In genomic region chr2:93477519-93477918, GRCm38 (mm10) we compare ENCODE assay signal across 10 mouse cellular contexts. TPM values are rescaled to one million over a fixed set of nuclear protein-coding genes. Genes with fewer than 3 reads are reported as not detected.
A peak's percentile ranks its signal among the peaks of the same experiment; 100 is the strongest.
DNase-seq lines count a peak whose midpoint lies in the region; ATAC-seq and TF ChIP-seq lines count a peak whose summit lies in the region.
"Had no signal": no experiment of that assay in that cellular context is flagged by ENCODE, and none has a peak within 500 bp of the region (broad histone marks: within the 10 kb centered on the region; RNA-seq: fewer than 3 reads in every experiment).

No protein-coding gene starts in this region.

- DNase-seq in forebrain, embryonic 10.5 days (ENCODE audit: extremely low spot score, low spot score) = peak; percentile 78
- DNase-seq in spleen, adult 12 weeks (ENCODE audit: low spot score) = peak; percentile 45
- DNase-seq in spleen, postnatal 36 days (ENCODE audit: low spot score in 2 of 2) = no peak
- peak; percentile 84 to 92 for DNase-seq in cerebellum, postnatal 14 days
- DNase-seq in hindbrain, embryonic 14.5 days (ENCODE audit: low spot score) = peak; percentile 60
- DNase-seq in lung, postnatal 0 days (ENCODE audit: low spot score) = peak; percentile 72
- DNase-seq in right cerebral cortex, postnatal 4 days = peak; percentile 71

- H3K9me3 ChIP-seq in forebrain, embryonic 10.5 days = no peaks in the 10 kb centered on the region
- H3K9me3 ChIP-seq in forebrain, embryonic 12.5 days = no peaks in the 10 kb centered on the region
- H3K9me3 ChIP-seq in hindbrain, embryonic 14.5 days (ENCODE audit: control insufficient read depth, low read length) = no peaks in the 10 kb centered on the region
- no peaks in the 10 kb centered on the region for H3K9me3 ChIP-seq in lung, postnatal 0 days (ENCODE audit: low read length)
- H3K9me3 ChIP-seq: heart, embryonic 13.5 days had no signal

- H3K27me3 ChIP-seq in forebrain, embryonic 10.5 days (ENCODE audit: poor library complexity, severe bottlenecking) = peaks cover 36% of the 10 kb centered on the region
- H3K27me3 ChIP-seq in forebrain, embryonic 12.5 days = peaks cover 37% of the 10 kb centered on the region
- 0 out of 2 replicates have a peak, but pooled peaks cover 6% of the 10 kb centered on the region for H3K27me3 ChIP-seq in hindbrain, embryonic 14.5 days (ENCODE audit: control insufficient read depth, insufficient read depth, low read length)
- 0 out of 2 replicates have a peak, but pooled peaks cover 4% of the 10 kb centered on the region for H3K27me3 ChIP-seq in lung, postnatal 0 days (replicated peaks; ENCODE audit: insufficient read depth, low read length)

- no peak overlapping the region for H3K4me3 ChIP-seq in forebrain, embryonic 10.5 days
- no peak overlapping the region for H3K4me3 ChIP-seq in forebrain, embryonic 12.5 days (replicated peaks)
- H3K4me3 ChIP-seq in hindbrain, embryonic 14.5 days (replicated peaks; ENCODE audit: low read length) = no peak overlapping the region
- H3K4me3 ChIP-seq in lung, postnatal 0 days (ENCODE audit: low read depth, low read length) = no peak overlapping the region
- H3K4me3 ChIP-seq: heart, embryonic 13.5 days; megakaryocyte, embryonic 14.5 days had no signal

- H3K9ac ChIP-seq in forebrain, embryonic 12.5 days = no peak overlapping the region
- no peak overlapping the region for H3K9ac ChIP-seq in hindbrain, embryonic 14.5 days
- H3K9ac ChIP-seq in lung, postnatal 0 days (replicated peaks; ENCODE audit: low read depth) = no peak overlapping the region
- H3K9ac ChIP-seq: heart, embryonic 13.5 days had no signal

- no peak overlapping the region for H3K4me2 ChIP-seq in forebrain, embryonic 12.5 days
- no peak overlapping the region for H3K4me2 ChIP-seq in hindbrain, embryonic 14.5 days (replicated peaks)
- H3K4me2 ChIP-seq in lung, postnatal 0 days (replicated peaks; ENCODE audit: low read depth, low read length) = no peak overlapping the region
- H3K4me2 ChIP-seq: heart, embryonic 13.5 days had no signal

- no peak for TF ChIP-seq EP300 in lung, postnatal 0 days (IDR thresholded peaks at IDR 0.05)

- ATAC-seq in forebrain, embryonic 12.5 days (ENCODE audit: low FRiP score) = no peak
- no peak for ATAC-seq in hindbrain, embryonic 14.5 days (ENCODE audit: low FRiP score)
- ATAC-seq in lung, postnatal 0 days = peak; percentile 50

- WGBS in forebrain, embryonic 10.5 days = 48% methylated on average over 7 of the region's 7 CpGs
- 41% methylated on average over 7 of the region's 7 CpGs for WGBS in forebrain, embryonic 12.5 days
- 42% methylated on average over 7 of the region's 7 CpGs for WGBS in hindbrain, embryonic 14.5 days
- WGBS in lung, postnatal 0 days = 50% methylated on average over 7 of the region's 7 CpGs

- H3K36me3 ChIP-seq in forebrain, embryonic 10.5 days (replicated peaks) = no peaks in the 10 kb centered on the region
- H3K36me3 ChIP-seq in forebrain, embryonic 12.5 days (replicated peaks) = no peaks in the 10 kb centered on the region
- H3K36me3 ChIP-seq in hindbrain, embryonic 14.5 days (replicated peaks; ENCODE audit: control insufficient read depth, insufficient read depth) = no peaks in the 10 kb centered on the region
- H3K36me3 ChIP-seq in lung, postnatal 0 days (ENCODE audit: insufficient read depth, low read length) = no peaks in the 10 kb centered on the region
- H3K36me3 ChIP-seq: heart, embryonic 13.5 days had no signal

- TF ChIP-seq CTCF in lung, postnatal 0 days (IDR thresholded peaks at IDR 0.05) = peak; percentile 97

- H3K27ac ChIP-seq in forebrain, embryonic 10.5 days = no peak overlapping the region; the same call in 1 of the 2 replicates
- no peak overlapping the region for H3K27ac ChIP-seq in forebrain, embryonic 12.5 days
- H3K27ac ChIP-seq in hindbrain, embryonic 14.5 days = no peak overlapping the region
- H3K27ac ChIP-seq in lung, postnatal 0 days (ENCODE audit: low read length) = no peak overlapping the region
- H3K27ac ChIP-seq: heart, embryonic 13.5 days had no signal

- peaks cover 32% of the 10 kb centered on the region for H3K4me1 ChIP-seq in forebrain, embryonic 10.5 days
- no peaks in the 10 kb centered on the region for H3K4me1 ChIP-seq in forebrain, embryonic 12.5 days
- 0 out of 2 replicates have a peak, but pooled peaks cover 4% of the 10 kb centered on the region for H3K4me1 ChIP-seq in hindbrain, embryonic 14.5 days (replicated peaks; ENCODE audit: control insufficient read depth, insufficient read depth, low read length)
- H3K4me1 ChIP-seq in lung, postnatal 0 days (ENCODE audit: insufficient read depth, low read depth, low read length) = no peaks in the 10 kb centered on the region

RNA-seq across cellular contexts. Expression of gene Cd82, which starts 14.6 kb away (rescaled TPM):
- 5.0 and 5.3 TPM in 2 replicates for polyA plus RNA-seq in forebrain, embryonic 10.5 days (2016; fragmentation: Nextera tagmentation; extraction: Ambion mirVana)
- polyA plus RNA-seq in forebrain, embryonic 12.5 days (2016; fragmentation: Nextera tagmentation; extraction: Ambion mirVana) = 9.1 and 10.6 TPM in 2 replicates
- 14.2 and 20.0 TPM in 2 replicates for polyA plus RNA-seq in hindbrain, embryonic 14.5 days (2014; fragmentation: Nextera tagmentation; extraction: Ambion mirVana)
- polyA plus RNA-seq in lung, postnatal 0 days (2015; fragmentation: Nextera tagmentation; extraction: Ambion mirVana) = 94.1 and 106 TPM in 2 replicates

Comparison
In these comparisons a context has a peak if more than half of its experiments do, and no peak if none do; other contexts are left out.
1. DNase-seq: peak in forebrain, embryonic 10.5 days (single experiment), spleen, adult 12 weeks (single experiment), cerebellum, postnatal 14 days (2 of 2), hindbrain, embryonic 14.5 days (single experiment), lung, postnatal 0 days (single experiment) and right cerebral cortex, postnatal 4 days (single experiment); none in spleen, postnatal 36 days (0 of 2).